Mouse (Mus musculus): ENCODE results near the gene Phlda1.

- TF ChIP-seq CTCF (IDR thresholded peaks at IDR 0.05; ENCODE audit: borderline replicate concordance, insufficient read depth, low read depth, low read length) (no peak), POLR2A (IDR thresholded peaks at IDR 0.05; ENCODE audit: borderline replicate concordance, insufficient read depth, low read length) (no peak)
Measured at GRCm38 (mm10) chr10:111504606-111505005, 1.5 kb upstream of the Phlda1 start.
